Comparison of ENCODE assay signal across 7 mouse cellular contexts in genomic region chr17:28518615-28519071, GRCm38 (mm10). TPM values are rescaled to one million over a fixed set of nuclear protein-coding genes. Genes with fewer than 3 reads are reported as not detected.
DNase-seq lines count a peak whose midpoint lies in the region; ATAC-seq lines count a peak whose summit lies in the region.

No protein-coding gene starts in this region.

- H3K4me3 ChIP-seq in forebrain, embryonic 16.5 days (replicated peaks; ENCODE audit: low read length) = peak overlapping the region; percentile 59
- H3K4me3 ChIP-seq in intestine, embryonic 15.5 days (replicated peaks) = peak overlapping the region; percentile 46; the same call in 1 of the 2 replicates
- peak overlapping the region; percentile 53 for H3K4me3 ChIP-seq in lung, embryonic 16.5 days (ENCODE audit: low read length)

- peaks cover 26% of the 10 kb centered on the region for H3K4me1 ChIP-seq in forebrain, embryonic 16.5 days (replicated peaks; ENCODE audit: control insufficient read depth, insufficient read depth, low read length)
- peaks cover 42% of the 10 kb centered on the region for H3K4me1 ChIP-seq in intestine, embryonic 15.5 days (replicated peaks)
- H3K4me1 ChIP-seq in lung, embryonic 16.5 days (replicated peaks; ENCODE audit: control insufficient read depth, insufficient read depth, low read length) = peaks cover 43% of the 10 kb centered on the region

- H3K9ac ChIP-seq in forebrain, embryonic 16.5 days (replicated peaks; ENCODE audit: low read depth, low read length) = peak overlapping the region; percentile 77
- H3K9ac ChIP-seq in intestine, embryonic 15.5 days = peak overlapping the region; percentile 56
- H3K9ac ChIP-seq in lung, embryonic 16.5 days (ENCODE audit: low read length) = peak overlapping the region; percentile 75

- no peaks in the 10 kb centered on the region; the same call in 1 of the 2 replicates for H3K27me3 ChIP-seq in forebrain, embryonic 16.5 days (replicated peaks; ENCODE audit: control insufficient read depth, insufficient read depth, low read length)
- no peaks in the 10 kb centered on the region for H3K27me3 ChIP-seq in intestine, embryonic 15.5 days (replicated peaks)
- no peaks in the 10 kb centered on the region; the same call in 1 of the 2 replicates for H3K27me3 ChIP-seq in lung, embryonic 16.5 days (ENCODE audit: control insufficient read depth, insufficient read depth, low read depth, low read length)

- no peak overlapping the region; the same call in 1 of the 2 replicates for H3K27ac ChIP-seq in forebrain, embryonic 16.5 days (ENCODE audit: low read length)
- peak overlapping the region; percentile 90 for H3K27ac ChIP-seq in intestine, embryonic 15.5 days
- H3K27ac ChIP-seq in lung, embryonic 16.5 days (ENCODE audit: low read length) = peak overlapping the region; percentile 99

- ATAC-seq in forebrain, embryonic 16.5 days = no peak
- ATAC-seq in intestine, embryonic 15.5 days = no peak
- ATAC-seq in lung, embryonic 16.5 days (ENCODE audit: low read depth) = no peak

- 12% methylated on average over 8 of the region's 8 CpGs for WGBS in forebrain, embryonic 16.5 days
- 30% methylated on average over 8 of the region's 8 CpGs for WGBS in intestine, embryonic 15.5 days
- WGBS in lung, embryonic 16.5 days = 18% methylated on average over 8 of the region's 8 CpGs

- no peaks in the 10 kb centered on the region for H3K36me3 ChIP-seq in forebrain, embryonic 16.5 days (ENCODE audit: control insufficient read depth, insufficient read depth)
- H3K36me3 ChIP-seq in intestine, embryonic 15.5 days = no peaks in the 10 kb centered on the region
- no peaks in the 10 kb centered on the region for H3K36me3 ChIP-seq in lung, embryonic 16.5 days (ENCODE audit: control insufficient read depth, insufficient read depth, low read length)

- DNase-seq in 3134 (ENCODE audit: extremely low read depth, insufficient read length, low spot score) = peak; percentile 54
- peak; percentile 76 for DNase-seq in CD4-positive helper T cell, adult 2 months (ENCODE audit: low read depth, low spot score)
- peak; percentile 77 for DNase-seq in thymus, postnatal 14 days
- DNase-seq in frontal cortex, postnatal 36 days (ENCODE audit: low spot score in 2 of 2) = no peak

- peak overlapping the region; percentile 94 for H3K4me2 ChIP-seq in forebrain, embryonic 16.5 days (ENCODE audit: low read length)
- H3K4me2 ChIP-seq in intestine, embryonic 15.5 days (replicated peaks) = peak overlapping the region; percentile 96
- peak overlapping the region; percentile 92 for H3K4me2 ChIP-seq in lung, embryonic 16.5 days (ENCODE audit: low read depth, low read length)

- H3K9me3 ChIP-seq in forebrain, embryonic 16.5 days (ENCODE audit: control insufficient read depth, low read length) = no peaks in the 10 kb centered on the region
- H3K9me3 ChIP-seq in intestine, embryonic 15.5 days = no peaks in the 10 kb centered on the region
- no peaks in the 10 kb centered on the region for H3K9me3 ChIP-seq in lung, embryonic 16.5 days (ENCODE audit: control insufficient read depth, low read length)

RNA-seq across cellular contexts. Expression of gene Fkbp5, which starts 1.3 kb away (rescaled TPM):
- 39.3 and 41.7 TPM in 2 replicates for polyA plus RNA-seq in forebrain, embryonic 16.5 days (2015; fragmentation: Nextera tagmentation; extraction: Ambion mirVana)
- polyA plus RNA-seq in intestine, embryonic 15.5 days (2015; fragmentation: Nextera tagmentation; extraction: Ambion mirVana) = 25.9 and 26.6 TPM in 2 replicates
- polyA plus RNA-seq in lung, embryonic 16.5 days (2015; fragmentation: Nextera tagmentation; extraction: Ambion mirVana) = 38.5 and 43.8 TPM in 2 replicates

RNA-seq across cellular contexts. Expression of gene Armc12, which starts 12.0 kb away (rescaled TPM):
- polyA plus RNA-seq in forebrain, embryonic 16.5 days (2015; fragmentation: Nextera tagmentation; extraction: Ambion mirVana) = not detected in 2 replicates
- not detected in 2 replicates for polyA plus RNA-seq in intestine, embryonic 15.5 days (2015; fragmentation: Nextera tagmentation; extraction: Ambion mirVana)
- not detected in 2 replicates for polyA plus RNA-seq in lung, embryonic 16.5 days (2015; fragmentation: Nextera tagmentation; extraction: Ambion mirVana)

RNA-seq across cellular contexts. Expression of gene Clpsl2, which starts 30.6 kb away (rescaled TPM):
- not detected in 2 replicates for polyA plus RNA-seq in forebrain, embryonic 16.5 days (2015; fragmentation: Nextera tagmentation; extraction: Ambion mirVana)
- polyA plus RNA-seq in intestine, embryonic 15.5 days (2015; fragmentation: Nextera tagmentation; extraction: Ambion mirVana) = not detected in 2 replicates
- polyA plus RNA-seq in lung, embryonic 16.5 days (2015; fragmentation: Nextera tagmentation; extraction: Ambion mirVana) = not detected in 2 replicates

RNA-seq across cellular contexts. Expression of gene Clps, which starts 41.9 kb away (rescaled TPM):
- polyA plus RNA-seq in forebrain, embryonic 16.5 days (2015; fragmentation: Nextera tagmentation; extraction: Ambion mirVana) = not detected in 2 replicates
- polyA plus RNA-seq in intestine, embryonic 15.5 days (2015; fragmentation: Nextera tagmentation; extraction: Ambion mirVana) = 958 and 2,971 TPM in 2 replicates
- polyA plus RNA-seq in lung, embryonic 16.5 days (2015; fragmentation: Nextera tagmentation; extraction: Ambion mirVana) = 0.35 and 1.8 TPM in 2 replicates

RNA-seq across cellular contexts. Expression of gene Lhfpl5, which starts 56.8 kb away (rescaled TPM):
- polyA plus RNA-seq in forebrain, embryonic 16.5 days (2015; fragmentation: Nextera tagmentation; extraction: Ambion mirVana) = 5.3 and 8.3 TPM in 2 replicates
- polyA plus RNA-seq in intestine, embryonic 15.5 days (2015; fragmentation: Nextera tagmentation; extraction: Ambion mirVana) = 1.3 and 1.8 TPM in 2 replicates
- 0.48 and 0.50 TPM in 2 replicates for polyA plus RNA-seq in lung, embryonic 16.5 days (2015; fragmentation: Nextera tagmentation; extraction: Ambion mirVana)

Comparison
In these comparisons a context has a peak if more than half of its experiments do, and no peak if none do; other contexts are left out.
1. DNase-seq: peak in 3134 (single experiment), CD4-positive helper T cell, adult 2 months (single experiment) and thymus, postnatal 14 days (single experiment); none in frontal cortex, postnatal 36 days (0 of 2).
2. Peak in every context shown above with its lines, with median percentiles within 50 percentile points of each other: H3K4me2 ChIP-seq, H3K4me3 ChIP-seq and H3K9ac ChIP-seq.